Comparison of ENCODE assay signal across 15 mouse cellular contexts in genomic region chr9:27475468-27475867, GRCm38 (mm10).
DNase-seq lines count a peak whose midpoint lies in the region; ATAC-seq lines count a peak whose summit lies in the region.
"Had no signal": no experiment of that assay in that cellular context is flagged by ENCODE, and none has a peak within 500 bp of the region (broad histone marks: within the 10 kb centered on the region; RNA-seq: fewer than 3 reads in every experiment).

No protein-coding gene starts in this region.

- intact Hi-C loops in heart, postnatal 14 days (cut with DNase I) = no loop called here

- H3K9me3 ChIP-seq in limb, embryonic 15.5 days = no peaks in the 10 kb centered on the region
- H3K9me3 ChIP-seq: embryonic facial prominence, embryonic 12.5 days; heart, embryonic 15.5 days had no signal

- WGBS in limb, embryonic 15.5 days = 48% methylated on average over 10 of the region's 10 CpGs

- no peak overlapping the region for H3K4me2 ChIP-seq in limb, embryonic 15.5 days
- H3K4me2 ChIP-seq: embryonic facial prominence, embryonic 12.5 days; heart, embryonic 15.5 days; liver, embryonic 11.5 days had no signal

- no peak overlapping the region for H3K27ac ChIP-seq in limb, embryonic 15.5 days
- H3K27ac ChIP-seq: embryonic facial prominence, embryonic 12.5 days; heart, embryonic 15.5 days had no signal

- ATAC-seq in limb, embryonic 15.5 days (ENCODE audit: insufficient number of reproducible peaks, low FRiP score, low TSS enrichment, low read depth) = 0 out of 2 replicates have a peak, but pooled peaks have one; percentile 48
- ATAC-seq: midbrain, embryonic 16.5 days had no signal

- peak; percentile 86 for DNase-seq in heart, adult 11 months
- DNase-seq in heart, postnatal 14 days = no peak
- peak; percentile 16 to 65 for DNase-seq in frontal cortex, adult 2 months (ENCODE audit: extremely low spot score in 1 of 2, low spot score in 1 of 2)
- DNase-seq in layer of hippocampus, adult 9-11 months = peak; percentile 62
- DNase-seq in urinary bladder, postnatal 36 days (ENCODE audit: low spot score in 2 of 2) = no peak
- no peak for DNase-seq in thymus, postnatal 0 days (ENCODE audit: low spot score)
- DNase-seq: adrenal gland, postnatal 36 days; cerebellum, adult 18-20 months; kidney, postnatal 14 days; lung, postnatal 36 days had no signal

- H3K4me3 ChIP-seq in limb, embryonic 15.5 days = no peak overlapping the region
- H3K4me3 ChIP-seq: embryonic facial prominence, embryonic 12.5 days; heart, embryonic 15.5 days had no signal

- no peaks in the 10 kb centered on the region for H3K4me1 ChIP-seq in limb, embryonic 15.5 days
- H3K4me1 ChIP-seq: embryonic facial prominence, embryonic 12.5 days; heart, embryonic 15.5 days had no signal

- no peaks in the 10 kb centered on the region for H3K36me3 ChIP-seq in limb, embryonic 15.5 days
- H3K36me3 ChIP-seq: embryonic facial prominence, embryonic 12.5 days; heart, embryonic 15.5 days had no signal

- no peak overlapping the region for H3K9ac ChIP-seq in limb, embryonic 15.5 days
- H3K9ac ChIP-seq: embryonic facial prominence, embryonic 12.5 days; heart, embryonic 15.5 days had no signal

- no peaks in the 10 kb centered on the region for H3K27me3 ChIP-seq in limb, embryonic 15.5 days
- H3K27me3 ChIP-seq: embryonic facial prominence, embryonic 12.5 days; heart, embryonic 15.5 days had no signal

Comparison
In these comparisons a context has a peak if more than half of its experiments do, and no peak if none do; other contexts are left out.
1. DNase-seq: peak in heart, adult 11 months (single experiment), frontal cortex, adult 2 months (2 of 2) and layer of hippocampus, adult 9-11 months (single experiment); none in heart, postnatal 14 days (0 of 2), urinary bladder, postnatal 36 days (0 of 2) and thymus, postnatal 0 days (single experiment).